Mouse (Mus musculus): Measurements from ENCODE around the gene Txndc5. TPM values are rescaled to one million over a fixed set of nuclear protein-coding genes. Genes with fewer than 3 reads are reported as not detected.
A peak's percentile ranks its signal among the peaks of the same experiment; 100 is the strongest.

Gene Txndc5
- polyA plus RNA-seq, 1 experiment from 2014 or later, result 80.6 TPM

- DNase-seq (peak; percentile 11), ATAC-seq (no peak)
- TF ChIP-seq CTCF (IDR thresholded peaks at IDR 0.05; ENCODE audit: low read depth) (peak; percentile 18; the same call in 1 of the 2 replicates), EP300 (IDR thresholded peaks at IDR 0.05; ENCODE audit: low read depth) (no peak)
- H3K4me3 ChIP-seq (ENCODE audit: low read depth, low read length), result no peak overlapping the region
- WGBS (ENCODE audit: insufficient replicate concordance), result 67% methylated on average over 5 of the region's 5 CpGs
- H3K4me2 ChIP-seq (ENCODE audit: low read depth, low read length), result no peak overlapping the region
- no peaks in the 10 kb centered on the region for H3K36me3 ChIP-seq (replicated peaks; ENCODE audit: insufficient read depth, low read length)
- H3K27ac ChIP-seq (ENCODE audit: low read depth), result no peak overlapping the region
- H3K9me3 ChIP-seq (ENCODE audit: low read length), result no peaks in the 10 kb centered on the region
- H3K27me3 ChIP-seq (ENCODE audit: insufficient read depth, low read length), result no peaks in the 10 kb centered on the region
- H3K4me1 ChIP-seq (ENCODE audit: insufficient read depth), result no peaks in the 10 kb centered on the region
- H3K9ac ChIP-seq (replicated peaks), result no peak overlapping the region
These were observed 20.1 kb upstream of the Txndc5 start for GRCm38 (mm10) chr13:38548681-38549080.

GRCm38 (mm10) chr13:38547717-38548116 lies 19.1 kb upstream of the Txndc5 start:
- peak; percentile 1 for DNase-seq
- no peak for TF ChIP-seq EP300 (IDR thresholded peaks at IDR 0.05; ENCODE audit: low read depth)
- TF ChIP-seq CTCF (IDR thresholded peaks at IDR 0.05; ENCODE audit: low read depth), result no peak
- Histone ChIP-seq H3K9me3 (ENCODE audit: low read length) (no peaks in the 10 kb centered on the region), H3K36me3 (replicated peaks; ENCODE audit: insufficient read depth, low read length) (no peaks in the 10 kb centered on the region), H3K9ac (replicated peaks) (no peak overlapping the region), H3K4me2 (ENCODE audit: low read depth, low read length) (no peak overlapping the region), H3K4me1 (ENCODE audit: insufficient read depth) (no peaks in the 10 kb centered on the region), H3K4me3 (ENCODE audit: low read depth, low read length) (no peak overlapping the region), H3K27ac (ENCODE audit: low read depth) (no peak overlapping the region), H3K27me3 (ENCODE audit: insufficient read depth, low read length) (no peaks in the 10 kb centered on the region)
- 81% methylated on average over 5 of the region's 5 CpGs for WGBS (ENCODE audit: insufficient replicate concordance)
- ATAC-seq, result no peak

GRCm38 (mm10) chr13:38546754-38547153 lies 18.1 kb upstream of the Txndc5 start:
- Histone ChIP-seq H3K27me3 (ENCODE audit: insufficient read depth, low read length) (no peaks in the 10 kb centered on the region), H3K9me3 (ENCODE audit: low read length) (no peaks in the 10 kb centered on the region), H3K36me3 (replicated peaks; ENCODE audit: insufficient read depth, low read length) (no peaks in the 10 kb centered on the region), H3K4me3 (ENCODE audit: low read depth, low read length) (no peak overlapping the region), H3K4me1 (ENCODE audit: insufficient read depth) (no peaks in the 10 kb centered on the region), H3K4me2 (ENCODE audit: low read depth, low read length) (no peak overlapping the region), H3K27ac (ENCODE audit: low read depth) (no peak overlapping the region), H3K9ac (replicated peaks) (no peak overlapping the region)
- WGBS (ENCODE audit: insufficient replicate concordance), result 65% methylated on average over 4 of the region's 4 CpGs
- no peak for ATAC-seq
- TF ChIP-seq CTCF (IDR thresholded peaks at IDR 0.05; ENCODE audit: low read depth), result no peak
- DNase-seq, result no peak

GRCm38 (mm10) chr13:38545460-38545859 lies 16.8 kb upstream of the Txndc5 start:
- Histone ChIP-seq H3K9me3 (ENCODE audit: low read length) (no peaks in the 10 kb centered on the region), H3K36me3 (replicated peaks; ENCODE audit: insufficient read depth, low read length) (no peaks in the 10 kb centered on the region), H3K4me2 (ENCODE audit: low read depth, low read length) (no peak overlapping the region), H3K27me3 (ENCODE audit: insufficient read depth, low read length) (no peaks in the 10 kb centered on the region), H3K27ac (ENCODE audit: low read depth) (no peak overlapping the region), H3K4me1 (ENCODE audit: insufficient read depth) (no peaks in the 10 kb centered on the region), H3K4me3 (ENCODE audit: low read depth, low read length) (no peak overlapping the region), H3K9ac (replicated peaks) (no peak overlapping the region)
- no peak for ATAC-seq
- 70% methylated on average over 3 of the region's 3 CpGs for whole genome bisulfite sequencing (ENCODE audit: insufficient replicate concordance)
- DNase-seq, result peak; percentile 4
- no peak for TF ChIP-seq EP300 (IDR thresholded peaks at IDR 0.05; ENCODE audit: low read depth)
- no peak for TF ChIP-seq CTCF (IDR thresholded peaks at IDR 0.05; ENCODE audit: low read depth)

GRCm38 (mm10) chr13:38544769-38545445 lies 16.3 kb upstream of the Txndc5 start:
- H3K4me3 ChIP-seq (ENCODE audit: low read depth, low read length), result no peak overlapping the region
- no peaks in the 10 kb centered on the region for H3K9me3 ChIP-seq (ENCODE audit: low read length)
- WGBS (ENCODE audit: insufficient replicate concordance), result 76% methylated on average over 8 of the region's 8 CpGs
- H3K27me3 ChIP-seq (ENCODE audit: insufficient read depth, low read length), result no peaks in the 10 kb centered on the region
- ATAC-seq (no peak), DNase-seq (peak; percentile 1)
- no peak overlapping the region for H3K4me2 ChIP-seq (ENCODE audit: low read depth, low read length)
- H3K36me3 ChIP-seq (replicated peaks; ENCODE audit: insufficient read depth, low read length), result no peaks in the 10 kb centered on the region
- no peak overlapping the region for H3K9ac ChIP-seq (replicated peaks)
- no peak overlapping the region for H3K27ac ChIP-seq (ENCODE audit: low read depth)
- no peak for TF ChIP-seq EP300 (IDR thresholded peaks at IDR 0.05; ENCODE audit: low read depth)
- no peak for TF ChIP-seq CTCF (IDR thresholded peaks at IDR 0.05; ENCODE audit: low read depth)
- no peaks in the 10 kb centered on the region for H3K4me1 ChIP-seq (ENCODE audit: insufficient read depth)

- H3K27ac ChIP-seq (ENCODE audit: low read depth), result no peak overlapping the region
- no peak overlapping the region for H3K4me2 ChIP-seq (ENCODE audit: low read depth, low read length)
- DNase-seq (peak; percentile 4), ATAC-seq (no peak)
- no peak overlapping the region for H3K9ac ChIP-seq (replicated peaks)
- H3K4me3 ChIP-seq (ENCODE audit: low read depth, low read length), result no peak overlapping the region
- H3K27me3 ChIP-seq (ENCODE audit: insufficient read depth, low read length), result no peaks in the 10 kb centered on the region
- H3K9me3 ChIP-seq (ENCODE audit: low read length), result no peaks in the 10 kb centered on the region
- H3K36me3 ChIP-seq (replicated peaks; ENCODE audit: insufficient read depth, low read length), result no peaks in the 10 kb centered on the region
- TF ChIP-seq EP300 (IDR thresholded peaks at IDR 0.05; ENCODE audit: low read depth) (no peak), CTCF (IDR thresholded peaks at IDR 0.05; ENCODE audit: low read depth) (no peak)
- no peaks in the 10 kb centered on the region for H3K4me1 ChIP-seq (ENCODE audit: insufficient read depth)
- WGBS (ENCODE audit: insufficient replicate concordance), result 81% methylated on average over 8 of the region's 8 CpGs
These were observed 15.0 kb upstream of the Txndc5 start for GRCm38 (mm10) chr13:38543455-38544125.

Measured in liver, postnatal 0 days (tissue).